Mouse (Mus musculus) monocyte, adult 2 months (primary cell): ENCODE data around the gene Hpcal1.

Experiments
- DNase-seq, 2 experiments: peaks; one replicate each; pipeline ENCODE4 v3.0.0; 2022; ENCODE audit warnings: low spot score in 2 of 2, low read depth in 1 of 2

Hpcal1 gene

GRCm38 (mm10) chr12:17684315-17684714 lies 6.3 kb upstream of the Hpcal1 start:
- no peak for DNase-seq

GRCm38 (mm10) chr12:17686116-17686515 lies 4.5 kb upstream of the Hpcal1 start:
- DNase-seq: no peak

- DNase-seq: no peak
These were observed 1.7 kb upstream of the Hpcal1 start for GRCm38 (mm10) chr12:17688913-17689312.

GRCm38 (mm10) chr12:17689931-17690563 lies 609 bp upstream of the Hpcal1 start:
- peak in 1 of 2 experiments; percentile 9 for DNase-seq

- DNase-seq: no peak
These were observed 742 bp downstream of the Hpcal1 start for GRCm38 (mm10) chr12:17691320-17691876.

- DNase-seq: no peak
These were observed 1.2 kb downstream of the Hpcal1 start for GRCm38 (mm10) chr12:17691891-17692321.

GRCm38 (mm10) chr12:17692356-17692755 lies 1.7 kb downstream of the Hpcal1 start:
- no peak for DNase-seq

- DNase-seq: no peak
These were observed 2.3 kb downstream of the Hpcal1 start for GRCm38 (mm10) chr12:17692953-17693352.

GRCm38 (mm10) chr12:17694589-17695115 lies 4.0 kb downstream of the Hpcal1 start:
- DNase-seq: no peak

- no peak for DNase-seq
These were observed 5.7 kb downstream of the Hpcal1 start for GRCm38 (mm10) chr12:17696395-17696794.

GRCm38 (mm10) chr12:17698934-17699333 lies 8.3 kb downstream of the Hpcal1 start:
- DNase-seq: no peak

- DNase-seq: no peak
These were observed 8.8 kb downstream of the Hpcal1 start for GRCm38 (mm10) chr12:17699480-17699879.

- DNase-seq: no peak
These were observed 10.6 kb downstream of the Hpcal1 start for GRCm38 (mm10) chr12:17701131-17701720.

- DNase-seq: no peak
These were observed 11.1 kb downstream of the Hpcal1 start for GRCm38 (mm10) chr12:17701795-17702194.

- no peak for DNase-seq
These were observed 11.7 kb downstream of the Hpcal1 start for GRCm38 (mm10) chr12:17702257-17702943.

- no peak for DNase-seq
These were observed 12.3 kb downstream of the Hpcal1 start for GRCm38 (mm10) chr12:17702944-17703335.

- DNase-seq: no peak
These were observed 13.2 kb downstream of the Hpcal1 start for GRCm38 (mm10) chr12:17703866-17704265.

GRCm38 (mm10) chr12:17707472-17707871 lies 16.8 kb downstream of the Hpcal1 start:
- DNase-seq: no peak

- no peak for DNase-seq
These were observed 18.8 kb downstream of the Hpcal1 start for GRCm38 (mm10) chr12:17709451-17709850.

GRCm38 (mm10) chr12:17709926-17710746 lies 19.5 kb downstream of the Hpcal1 start:
- no peak for DNase-seq

GRCm38 (mm10) chr12:17710747-17711092 lies 20.1 kb downstream of the Hpcal1 start:
- DNase-seq: no peak
